ENCODE assay signal across 10 mouse cellular contexts in the genomic region with DNA sequence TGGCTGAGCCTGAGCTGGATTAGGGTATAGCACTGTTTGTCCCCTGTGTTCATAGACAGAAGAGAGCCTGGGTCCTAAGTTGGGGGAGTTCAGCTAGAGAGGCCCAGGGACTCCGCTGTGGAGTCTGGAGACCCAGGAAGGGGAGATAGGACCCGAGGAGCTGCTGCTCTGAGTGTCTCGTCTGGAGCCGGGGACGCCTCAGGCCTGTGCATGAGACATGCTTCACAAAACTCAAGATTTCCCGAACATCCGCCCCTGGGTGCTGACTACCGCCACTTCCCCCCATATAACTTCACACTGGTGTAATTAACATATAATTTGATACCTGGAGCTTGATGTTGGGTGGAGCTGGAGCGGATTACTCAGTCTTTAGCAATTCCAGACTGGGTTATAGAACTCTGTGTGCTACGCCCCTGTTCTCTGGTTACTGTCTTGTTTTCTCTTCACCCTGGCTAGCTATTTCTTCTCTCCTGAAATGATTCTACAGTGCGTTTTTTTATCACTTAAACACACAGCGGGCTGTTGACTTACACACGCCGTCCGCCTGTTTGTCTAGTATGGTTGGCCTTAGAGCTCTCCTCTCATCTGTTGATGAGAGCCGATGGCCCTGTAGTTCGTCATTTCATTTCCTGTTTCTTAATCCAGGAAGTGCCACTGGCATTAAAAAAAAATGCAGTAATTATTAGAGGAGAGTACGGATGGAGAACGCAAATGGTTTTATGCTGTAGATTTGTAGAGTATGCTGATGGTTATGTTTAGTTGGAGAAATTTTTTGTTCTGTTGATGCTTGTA.
DNase-seq lines count a peak whose midpoint lies in the region; ATAC-seq and TF ChIP-seq lines count a peak whose summit lies in the region.
"Had no signal": no experiment of that assay in that cellular context is flagged by ENCODE, and none has a peak within 500 bp of the region (broad histone marks: within the 10 kb centered on the region; RNA-seq: fewer than 3 reads in every experiment).

No protein-coding gene starts in this region.

- in situ Hi-C loops in Patski (cut with MboI; ENCODE audit: low pct_unique_long_range_greater_than_20kb): no loop called here

- WGBS in kidney, postnatal 0 days: 38% methylated on average over 19 of the region's 19 CpGs
- WGBS in embryonic facial prominence, embryonic 15.5 days: 38% methylated on average over 19 of the region's 19 CpGs
- 60% methylated on average over 19 of the region's 19 CpGs for WGBS in macrophage (ENCODE audit: missing documents)

- no peaks in the 10 kb centered on the region for H3K27me3 ChIP-seq in kidney, postnatal 0 days (ENCODE audit: insufficient read depth, low read length)
- no peaks in the 10 kb centered on the region for H3K27me3 ChIP-seq in Patski
- H3K27me3 ChIP-seq in embryonic facial prominence, embryonic 15.5 days: no peaks in the 10 kb centered on the region
- H3K27me3 ChIP-seq: liver, embryonic 13.5 days had no signal

- TF ChIP-seq CTCF in kidney, postnatal 0 days (IDR thresholded peaks at IDR 0.05; ENCODE audit: low read depth): no peak
- no peak for TF ChIP-seq CTCF in Patski (IDR thresholded peaks at IDR 0.05)

- CTCF ChIA-PET in Patski (lab: Charles Lee): interaction anchor here (1.1 to 1.2 kb wide), 3 partner anchors 23 to 147 kb away, joined by 3 read pairs; no protein-coding TSS in a partner anchor

- no peak overlapping the region for H3K9ac ChIP-seq in kidney, postnatal 0 days (ENCODE audit: low read depth, low read length)
- no peak overlapping the region for H3K9ac ChIP-seq in embryonic facial prominence, embryonic 15.5 days
- H3K9ac ChIP-seq: liver, embryonic 13.5 days had no signal

- H3K36me3 ChIP-seq in kidney, postnatal 0 days (ENCODE audit: insufficient read depth, low read length): no peaks in the 10 kb centered on the region
- no peaks in the 10 kb centered on the region for H3K36me3 ChIP-seq in embryonic facial prominence, embryonic 15.5 days
- no peaks in the 10 kb centered on the region for H3K36me3 ChIP-seq in macrophage (ENCODE audit: inconsistent target)
- H3K36me3 ChIP-seq: liver, embryonic 13.5 days had no signal

- no peak for ATAC-seq in kidney, postnatal 0 days (replicated peaks; ENCODE audit: low FRiP score, low read depth)
- ATAC-seq in Patski: peak; percentile 79
- no peak for ATAC-seq in embryonic facial prominence, embryonic 15.5 days (ENCODE audit: insufficient number of reproducible peaks, low FRiP score, low TSS enrichment, low read depth)
- ATAC-seq in frontal cortex, adult (ENCODE audit: low TSS enrichment): no peak

- no peak overlapping the region for H3K4me2 ChIP-seq in kidney, postnatal 0 days (ENCODE audit: low read length)
- H3K4me2 ChIP-seq in embryonic facial prominence, embryonic 15.5 days (replicated peaks): no peak overlapping the region
- H3K4me2 ChIP-seq: liver, embryonic 13.5 days had no signal

- peak; percentile 64 for DNase-seq in kidney, postnatal 0 days (ENCODE audit: low spot score)
- DNase-seq in kidney, adult 11 months: no peak
- DNase-seq in Patski (ENCODE audit: low read depth, low spot score) (no peak), MN1 (ENCODE audit: low spot score) (no peak)
- DNase-seq in embryo, embryonic 10 days (ENCODE audit: low spot score): no peak
- DNase-seq: gastrocnemius, postnatal 36 days; liver, embryonic 13.5 days had no signal

- no peaks in the 10 kb centered on the region for H3K9me3 ChIP-seq in kidney, postnatal 0 days (replicated peaks; ENCODE audit: low read length)
- H3K9me3 ChIP-seq in embryonic facial prominence, embryonic 15.5 days (replicated peaks): no peaks in the 10 kb centered on the region
- H3K9me3 ChIP-seq: liver, embryonic 13.5 days had no signal

- POLR2A ChIA-PET in Patski (lab: Charles Lee): interaction anchor here (1.2 kb wide), 1 partner anchor 14 kb away, joined by 5 read pairs; no protein-coding TSS in a partner anchor

- H3K79me2 ChIP-seq in macrophage (ENCODE audit: inconsistent target): peaks cover 89% of the 10 kb centered on the region; the same call in 1 of the 2 replicates

- H3K4me1 ChIP-seq in kidney, postnatal 0 days (replicated peaks; ENCODE audit: insufficient read depth, low read length): peaks cover 14% of the 10 kb centered on the region
- H3K4me1 ChIP-seq in embryonic facial prominence, embryonic 15.5 days: peaks cover 36% of the 10 kb centered on the region

- H3K27ac ChIP-seq in kidney, postnatal 0 days: no peak overlapping the region
- H3K27ac ChIP-seq in embryonic facial prominence, embryonic 15.5 days (replicated peaks): peak overlapping the region; percentile 61; the same call in 1 of the 2 replicates
- peak overlapping the region; percentile 17 for H3K27ac ChIP-seq in macrophage
- H3K27ac ChIP-seq: liver, embryonic 13.5 days had no signal

- no peak overlapping the region for H3K4me3 ChIP-seq in kidney, postnatal 0 days (replicated peaks; ENCODE audit: low read depth, low read length)
- no peak overlapping the region for H3K4me3 ChIP-seq in embryonic facial prominence, embryonic 15.5 days (replicated peaks)
- no peak overlapping the region for H3K4me3 ChIP-seq in macrophage (ENCODE audit: inconsistent target)
- H3K4me3 ChIP-seq: liver, embryonic 13.5 days had no signal
